Mouse (Mus musculus) intestine, embryonic 16.5 days (tissue): Measurements from ENCODE around the gene Ntf3. TPM values are rescaled to one million over a fixed set of nuclear protein-coding genes. Genes with fewer than 3 reads are reported as not detected.

Experiments used
- ATAC-seq: fragments of 200-750 bp; cut with Nextera tagmentation; 2 replicates; pipeline ENCODE4 v1.8.0; 2017; ENCODE audit warnings: moderate TSS enrichment, moderate library complexity
- H3K27ac ChIP-seq: fragments of 300-500 bp; sonication (generic); 2 replicates; pipeline ENCODE4 v1.5.1; 2014; ENCODE audit warnings: mild to moderate bottlenecking, low read length
- H3K27me3 ChIP-seq: fragments of 300-500 bp; sonication (generic); replicated peaks from 2 replicates; pipeline ENCODE4 v1.6.1; 2014; ENCODE audit warnings: low read length, control low read depth, mixed read lengths; ENCODE audit not compliant: control insufficient read depth, insufficient read depth
- H3K36me3 ChIP-seq: fragments of 300-500 bp; sonication (generic); 2 replicates; pipeline ENCODE4 v1.6.1; 2014; ENCODE audit warnings: low read length, control low read depth; ENCODE audit not compliant: control insufficient read depth, insufficient read depth
- H3K4me1 ChIP-seq: fragments of 300-500 bp; sonication (generic); 2 replicates; pipeline ENCODE4 v1.6.1; 2014; ENCODE audit warnings: low read length, control low read depth, mixed read lengths; ENCODE audit not compliant: control insufficient read depth, insufficient read depth
- H3K4me2 ChIP-seq: fragments of 300-500 bp; sonication (generic); 2 replicates; pipeline ENCODE4 v1.6.1; 2014; ENCODE audit warnings: low read depth, low read length, control low read depth
- H3K4me3 ChIP-seq: fragments of 300-500 bp; sonication (generic); 2 replicates; pipeline ENCODE4 v1.5.1; 2014; ENCODE audit warnings: mild to moderate bottlenecking, low read length
- H3K9ac ChIP-seq: fragments of 300-500 bp; sonication (generic); 2 replicates; pipeline ENCODE4 v1.6.1; 2014; ENCODE audit warnings: low read depth, low read length
- H3K9me3 ChIP-seq: fragments of 300-500 bp; sonication (generic); 2 replicates; pipeline ENCODE4 v1.6.1; 2016; ENCODE audit warnings: low read length, control low read depth; ENCODE audit not compliant: control insufficient read depth
- WGBS: fragments of 180-500 bp; shearing (Covaris S2); extraction: QIAGEN DNeasy Blood & Tissue Kit; methylation state at CpG from one replicate; pipeline ENCODE4 v1.1.7; 2014; 5-methylcytosine and 5-hydroxymethylcytosine counted together
- polyA plus RNA-seq: library from polyadenylated mRNA; unstranded; fragments of >200 nt; fragmentation: Nextera tagmentation; extraction: Ambion mirVana; gene quantifications from 2 replicates; pipeline ENCODE4 v1.2.1, GENCODE M21; 2015

Ntf3 gene
- polyA plus RNA-seq, 1 experiment from 2014 or later: 6.7 TPM

GRCm38 (mm10) chr6:126100579-126100978, 66.1 kb downstream of the Ntf3 start:
- Histone ChIP-seq H3K36me3 (peaks cover 3% of the 10 kb centered on the region; the same call in 1 of the 2 replicates), H3K4me2 (no peak overlapping the region), H3K9ac (no peak overlapping the region), H3K4me3 (no peak overlapping the region), H3K27ac (no peak overlapping the region), H3K9me3 (no peaks in the 10 kb centered on the region), H3K27me3 (no peaks in the 10 kb centered on the region), H3K4me1 (no peaks in the 10 kb centered on the region)
- ATAC-seq: no peak
- WGBS: 97% methylated on average over 1 of the region's 1 CpGs

- Histone ChIP-seq H3K36me3 (peaks cover 3% of the 10 kb centered on the region; the same call in 1 of the 2 replicates), H3K4me1 (no peaks in the 10 kb centered on the region), H3K4me2 (no peak overlapping the region), H3K9ac (no peak overlapping the region), H3K9me3 (no peaks in the 10 kb centered on the region), H3K4me3 (no peak overlapping the region), H3K27me3 (no peaks in the 10 kb centered on the region), H3K27ac (no peak overlapping the region)
- no peak for ATAC-seq
- 76% methylated on average over 5 of the region's 5 CpGs for WGBS
These were observed 69.2 kb downstream of the Ntf3 start for GRCm38 (mm10) chr6:126097471-126097870.

- WGBS: 66% methylated on average over 13 of the region's 13 CpGs
- Histone ChIP-seq H3K4me1 (no peaks in the 10 kb centered on the region), H3K9me3 (no peaks in the 10 kb centered on the region), H3K4me2 (no peak overlapping the region), H3K36me3 (peaks cover 3% of the 10 kb centered on the region; the same call in 1 of the 2 replicates), H3K9ac (no peak overlapping the region), H3K27me3 (no peaks in the 10 kb centered on the region), H3K27ac (no peak overlapping the region), H3K4me3 (no peak overlapping the region)
- ATAC-seq: no peak
These were observed 70.6 kb downstream of the Ntf3 start for GRCm38 (mm10) chr6:126096085-126096484.

- Histone ChIP-seq H3K4me2 (no peak overlapping the region), H3K4me1 (no peaks in the 10 kb centered on the region), H3K9ac (no peak overlapping the region), H3K36me3 (no peaks in the 10 kb centered on the region), H3K27me3 (no peaks in the 10 kb centered on the region), H3K27ac (no peak overlapping the region), H3K9me3 (no peaks in the 10 kb centered on the region), H3K4me3 (no peak overlapping the region)
- no peak for ATAC-seq
- 73% methylated on average over 6 of the region's 6 CpGs for WGBS
These were observed 71.7 kb downstream of the Ntf3 start for GRCm38 (mm10) chr6:126095041-126095440.

GRCm38 (mm10) chr6:126092026-126092425, 74.7 kb downstream of the Ntf3 start:
- Histone ChIP-seq H3K36me3 (no peaks in the 10 kb centered on the region), H3K27me3 (no peaks in the 10 kb centered on the region), H3K9me3 (no peaks in the 10 kb centered on the region), H3K9ac (no peak overlapping the region), H3K27ac (no peak overlapping the region), H3K4me3 (no peak overlapping the region), H3K4me2 (no peak overlapping the region), H3K4me1 (no peaks in the 10 kb centered on the region)
- WGBS: 47% methylated on average over 5 of the region's 5 CpGs
- no peak for ATAC-seq

- 56% methylated on average over 1 of the region's 1 CpGs for WGBS
- Histone ChIP-seq H3K27me3 (no peaks in the 10 kb centered on the region), H3K9ac (no peak overlapping the region), H3K4me1 (no peaks in the 10 kb centered on the region), H3K9me3 (no peaks in the 10 kb centered on the region), H3K36me3 (no peaks in the 10 kb centered on the region), H3K27ac (no peak overlapping the region), H3K4me3 (no peak overlapping the region), H3K4me2 (no peak overlapping the region)
- ATAC-seq: no peak
These were observed 76.6 kb downstream of the Ntf3 start for GRCm38 (mm10) chr6:126090063-126090462.

GRCm38 (mm10) chr6:126088489-126089265, 78.0 kb downstream of the Ntf3 start:
- no peak for ATAC-seq
- Histone ChIP-seq H3K27ac (no peak overlapping the region), H3K9me3 (no peaks in the 10 kb centered on the region), H3K4me1 (no peaks in the 10 kb centered on the region), H3K36me3 (no peaks in the 10 kb centered on the region), H3K4me3 (no peak overlapping the region), H3K4me2 (no peak overlapping the region), H3K9ac (no peak overlapping the region), H3K27me3 (no peaks in the 10 kb centered on the region)
- WGBS: 91% methylated on average over 12 of the region's 12 CpGs

- no peaks in the 10 kb centered on the region for H3K9me3 ChIP-seq
- no peak overlapping the region for H3K9ac ChIP-seq
- H3K4me3 ChIP-seq: no peak overlapping the region
- no peak for ATAC-seq
- H3K4me1 ChIP-seq: no peaks in the 10 kb centered on the region
- 67% methylated on average over 3 of the region's 3 CpGs for WGBS
- H3K4me2 ChIP-seq: no peak overlapping the region
- no peaks in the 10 kb centered on the region for H3K27me3 ChIP-seq
- no peaks in the 10 kb centered on the region for H3K36me3 ChIP-seq
- no peak overlapping the region for H3K27ac ChIP-seq
These were observed 80.3 kb downstream of the Ntf3 start for GRCm38 (mm10) chr6:126086321-126086950.

GRCm38 (mm10) chr6:126080531-126080930, 86.2 kb downstream of the Ntf3 start:
- H3K27ac ChIP-seq: no peak overlapping the region
- H3K9ac ChIP-seq: no peak overlapping the region
- no peaks in the 10 kb centered on the region for H3K36me3 ChIP-seq
- H3K4me3 ChIP-seq: no peak overlapping the region
- 77% methylated on average over 3 of the region's 3 CpGs for WGBS
- no peaks in the 10 kb centered on the region for H3K27me3 ChIP-seq
- no peak for ATAC-seq
- H3K4me2 ChIP-seq: no peak overlapping the region
- H3K4me1 ChIP-seq: no peaks in the 10 kb centered on the region
- no peaks in the 10 kb centered on the region for H3K9me3 ChIP-seq
